Mouse (Mus musculus): ENCODE data around the gene Slc29a4. TPM values are rescaled to one million over a fixed set of nuclear protein-coding genes. Genes with fewer than 3 reads are reported as not detected.

The Slc29a4 gene
- polyA plus RNA-seq, 1 experiment from 2014 or later, result 81.0 TPM

GRCm38 (mm10) chr5:142693738-142694430 is 1.6 kb downstream of the Slc29a4 start:
- DNase-seq (ENCODE audit: low spot score), result no peak
- no peak overlapping the region for H3K9ac ChIP-seq
- no peak overlapping the region for H3K27ac ChIP-seq

GRCm38 (mm10) chr5:142694627-142695340 is 2.5 kb downstream of the Slc29a4 start:
- Histone ChIP-seq H3K36me3 (replicated peaks; ENCODE audit: control insufficient read depth, insufficient read depth) (no peaks in the 10 kb centered on the region), H3K4me2 (replicated peaks) (no peak overlapping the region), H3K4me1 (replicated peaks; ENCODE audit: control insufficient read depth, insufficient read depth, low read length) (peaks cover 9% of the 10 kb centered on the region), H3K9me3 (ENCODE audit: control insufficient read depth, low read length) (no peaks in the 10 kb centered on the region), H3K4me3 (replicated peaks; ENCODE audit: low read length) (no peak overlapping the region), H3K27ac (no peak overlapping the region), H3K27me3 (ENCODE audit: control insufficient read depth, insufficient read depth, low read length) (no peaks in the 10 kb centered on the region), H3K9ac (no peak overlapping the region)
- ATAC-seq (ENCODE audit: low FRiP score) (no peak), DNase-seq (ENCODE audit: low spot score) (peak; percentile 59)
- 7% methylated on average over 12 of the region's 12 CpGs for WGBS

More at GRCm38 (mm10) chr5:142693738-142694430, 1.6 kb downstream of the Slc29a4 start:
- H3K27me3 ChIP-seq (ENCODE audit: control insufficient read depth, insufficient read depth, low read length), result no peaks in the 10 kb centered on the region
- no peak overlapping the region for H3K4me3 ChIP-seq (replicated peaks; ENCODE audit: low read length)
- 43% methylated on average over 8 of the region's 8 CpGs for WGBS
- ATAC-seq (ENCODE audit: low FRiP score), result 0 out of 2 replicates have a peak, but pooled peaks have one; percentile 11
- no peak overlapping the region for H3K4me2 ChIP-seq (replicated peaks)
- no peaks in the 10 kb centered on the region for H3K9me3 ChIP-seq (ENCODE audit: control insufficient read depth, low read length)
- peaks cover 9% of the 10 kb centered on the region for H3K4me1 ChIP-seq (replicated peaks; ENCODE audit: control insufficient read depth, insufficient read depth, low read length)
- H3K36me3 ChIP-seq (replicated peaks; ENCODE audit: control insufficient read depth, insufficient read depth), result no peaks in the 10 kb centered on the region

DNA sequence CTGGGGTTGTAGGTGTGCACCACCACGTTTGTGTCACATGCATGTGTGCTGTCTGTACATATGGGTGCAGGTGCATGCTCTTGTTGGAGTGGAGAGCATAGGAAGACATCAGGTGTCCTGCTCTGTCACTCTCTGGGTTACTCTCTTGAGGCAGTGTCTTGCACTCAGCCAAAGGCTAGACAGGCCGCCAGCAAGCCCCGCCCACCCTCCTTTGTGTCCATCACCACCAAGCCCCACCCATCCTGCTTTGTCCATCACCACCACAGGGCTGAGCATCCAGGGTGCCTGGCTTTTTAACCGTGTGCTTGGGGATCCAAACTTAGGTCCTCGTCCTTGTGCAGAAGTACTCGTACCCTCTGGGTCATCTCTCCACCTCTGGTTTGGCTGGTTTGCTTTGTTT is 3.9 kb downstream of the Slc29a4 start:
- no peak for ATAC-seq (ENCODE audit: low FRiP score)
- no peaks in the 10 kb centered on the region for H3K36me3 ChIP-seq (replicated peaks; ENCODE audit: control insufficient read depth, insufficient read depth)

DNA sequence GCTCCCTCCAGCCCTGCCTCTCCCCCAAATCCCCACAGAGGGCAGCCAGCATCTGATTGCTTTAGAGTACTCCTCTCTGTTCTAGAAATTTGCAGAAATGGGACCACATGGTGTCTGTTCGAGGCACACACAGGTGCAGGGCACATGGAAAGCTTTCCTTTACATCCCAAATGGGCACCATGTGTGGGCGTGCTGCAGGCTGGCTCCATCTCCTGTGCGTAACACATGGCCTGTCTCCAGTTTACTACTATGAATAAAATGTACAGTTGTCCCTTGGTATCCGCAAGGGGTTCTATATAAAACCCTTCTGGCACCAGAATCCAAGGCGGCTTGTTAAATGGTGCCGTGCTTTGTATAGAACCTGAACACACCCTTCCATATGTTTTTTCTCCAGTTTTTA is 4.6 kb downstream of the Slc29a4 start:
- no peak overlapping the region for H3K4me3 ChIP-seq (replicated peaks; ENCODE audit: low read length)
- H3K27me3 ChIP-seq (ENCODE audit: control insufficient read depth, insufficient read depth, low read length), result 0 out of 2 replicates have a peak, but pooled peaks cover 8% of the 10 kb centered on the region
- H3K9ac ChIP-seq, result no peak overlapping the region
- H3K9me3 ChIP-seq (ENCODE audit: control insufficient read depth, low read length), result no peaks in the 10 kb centered on the region
- DNase-seq (ENCODE audit: low spot score), result no peak
- no peak overlapping the region for H3K27ac ChIP-seq
- H3K4me1 ChIP-seq (replicated peaks; ENCODE audit: control insufficient read depth, insufficient read depth, low read length), result peaks cover 9% of the 10 kb centered on the region
- no peak for ATAC-seq (ENCODE audit: low FRiP score)
- H3K36me3 ChIP-seq (replicated peaks; ENCODE audit: control insufficient read depth, insufficient read depth), result no peaks in the 10 kb centered on the region
- 81% methylated on average over 6 of the region's 6 CpGs for WGBS
- no peak overlapping the region for H3K4me2 ChIP-seq (replicated peaks)

More for the DNA sequence above, 3.9 kb downstream of the Slc29a4 start:
- Histone ChIP-seq H3K27ac (no peak overlapping the region), H3K27me3 (ENCODE audit: control insufficient read depth, insufficient read depth, low read length) (0 out of 2 replicates have a peak, but pooled peaks cover 8% of the 10 kb centered on the region), H3K4me1 (replicated peaks; ENCODE audit: control insufficient read depth, insufficient read depth, low read length) (peaks cover 9% of the 10 kb centered on the region), H3K4me2 (replicated peaks) (no peak overlapping the region), H3K4me3 (replicated peaks; ENCODE audit: low read length) (no peak overlapping the region), H3K9me3 (ENCODE audit: control insufficient read depth, low read length) (no peaks in the 10 kb centered on the region), H3K9ac (no peak overlapping the region)
- DNase-seq (ENCODE audit: low spot score), result no peak
- WGBS, result 27% methylated on average over 6 of the region's 6 CpGs

GRCm38 (mm10) chr5:142697742-142698141 is 5.4 kb downstream of the Slc29a4 start:
- Histone ChIP-seq H3K4me1 (replicated peaks; ENCODE audit: control insufficient read depth, insufficient read depth, low read length) (peaks cover 9% of the 10 kb centered on the region), H3K27me3 (ENCODE audit: control insufficient read depth, insufficient read depth, low read length) (0 out of 2 replicates have a peak, but pooled peaks cover 8% of the 10 kb centered on the region), H3K4me2 (replicated peaks) (no peak overlapping the region), H3K9me3 (ENCODE audit: control insufficient read depth, low read length) (no peaks in the 10 kb centered on the region), H3K9ac (no peak overlapping the region), H3K36me3 (replicated peaks; ENCODE audit: control insufficient read depth, insufficient read depth) (no peaks in the 10 kb centered on the region), H3K27ac (no peak overlapping the region), H3K4me3 (replicated peaks; ENCODE audit: low read length) (no peak overlapping the region)
- DNase-seq (ENCODE audit: low spot score) (no peak), ATAC-seq (ENCODE audit: low FRiP score) (no peak)
- WGBS, result 70% methylated on average over 2 of the region's 2 CpGs

- H3K4me3 ChIP-seq (replicated peaks; ENCODE audit: low read length), result peak overlapping the region; percentile 46
- no peaks in the 10 kb centered on the region for H3K9me3 ChIP-seq (ENCODE audit: control insufficient read depth, low read length)
- peaks cover 12% of the 10 kb centered on the region for H3K4me1 ChIP-seq (replicated peaks; ENCODE audit: control insufficient read depth, insufficient read depth, low read length)
- H3K9ac ChIP-seq, result no peak overlapping the region
- H3K4me2 ChIP-seq (replicated peaks), result peak overlapping the region; percentile 80
- no peak overlapping the region for H3K27ac ChIP-seq
- H3K27me3 ChIP-seq (ENCODE audit: control insufficient read depth, insufficient read depth, low read length), result 0 out of 2 replicates have a peak, but pooled peaks cover 8% of the 10 kb centered on the region
- WGBS, result 12% methylated on average over 15 of the region's 15 CpGs
- DNase-seq (ENCODE audit: low spot score), result no peak
- ATAC-seq (ENCODE audit: low FRiP score), result peak; percentile 18; the same call in 1 of the 2 replicates
- peaks cover 9% of the 10 kb centered on the region for H3K36me3 ChIP-seq (replicated peaks; ENCODE audit: control insufficient read depth, insufficient read depth)
These were observed 8.7 kb downstream of the Slc29a4 start for GRCm38 (mm10) chr5:142700842-142701589.

GRCm38 (mm10) chr5:142701651-142702510 is 9.6 kb downstream of the Slc29a4 start:
- peak; percentile 81 for ATAC-seq (ENCODE audit: low FRiP score)
- H3K4me3 ChIP-seq (replicated peaks; ENCODE audit: low read length), result peak overlapping the region; percentile 46

DNA sequence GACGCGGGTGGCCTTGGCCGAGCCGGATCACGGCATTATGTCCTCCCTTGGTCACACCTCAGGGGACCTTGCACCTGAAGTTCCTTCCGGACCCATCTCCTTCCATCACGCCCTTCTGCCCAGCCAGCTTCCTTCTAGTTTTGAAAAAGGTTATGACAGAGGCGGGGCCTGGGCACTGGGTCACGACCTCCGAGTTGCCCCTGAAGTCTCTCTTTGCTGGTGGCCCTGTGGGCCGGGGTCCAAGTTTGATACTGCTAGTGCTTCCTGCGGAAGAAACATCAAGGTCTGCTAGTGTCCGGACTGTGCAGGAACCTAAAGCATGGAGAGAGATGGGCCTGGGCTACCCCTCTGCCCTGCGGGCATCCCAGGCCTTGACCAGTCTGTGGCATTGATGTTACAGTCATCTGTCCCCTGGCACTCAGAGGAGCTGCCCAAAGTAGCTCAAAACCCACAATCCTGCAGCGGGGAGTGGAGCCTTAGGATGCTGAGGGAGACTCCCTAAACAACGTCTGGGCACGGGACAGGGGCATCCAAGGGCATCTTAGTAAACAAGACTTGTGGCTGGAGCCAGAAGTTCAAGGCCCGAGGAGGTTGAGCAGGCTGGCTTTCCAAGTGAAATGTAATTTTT is 10.3 kb downstream of the Slc29a4 start:
- ATAC-seq (ENCODE audit: low FRiP score), result no peak
- no peak overlapping the region for H3K27ac ChIP-seq

More at GRCm38 (mm10) chr5:142701651-142702510, 9.6 kb downstream of the Slc29a4 start:
- peak; percentile 87 for DNase-seq (ENCODE audit: low spot score)
- Histone ChIP-seq H3K36me3 (replicated peaks; ENCODE audit: control insufficient read depth, insufficient read depth) (peaks cover 13% of the 10 kb centered on the region), H3K4me2 (replicated peaks) (peak overlapping the region; percentile 80), H3K27ac (no peak overlapping the region), H3K27me3 (ENCODE audit: control insufficient read depth, insufficient read depth, low read length) (0 out of 2 replicates have a peak, but pooled peaks cover 8% of the 10 kb centered on the region), H3K9ac (peak overlapping the region; percentile 78), H3K4me1 (replicated peaks; ENCODE audit: control insufficient read depth, insufficient read depth, low read length) (peaks cover 12% of the 10 kb centered on the region), H3K9me3 (ENCODE audit: control insufficient read depth, low read length) (no peaks in the 10 kb centered on the region)
- WGBS, result under 1% methylated on average over 61 of the region's 72 CpGs

More for the DNA sequence above, 10.3 kb downstream of the Slc29a4 start:
- Histone ChIP-seq H3K4me3 (replicated peaks; ENCODE audit: low read length) (peak overlapping the region; percentile 46), H3K9me3 (ENCODE audit: control insufficient read depth, low read length) (no peaks in the 10 kb centered on the region), H3K4me1 (replicated peaks; ENCODE audit: control insufficient read depth, insufficient read depth, low read length) (peaks cover 12% of the 10 kb centered on the region), H3K36me3 (replicated peaks; ENCODE audit: control insufficient read depth, insufficient read depth) (peaks cover 14% of the 10 kb centered on the region), H3K9ac (peak overlapping the region; percentile 78), H3K4me2 (replicated peaks) (peak overlapping the region; percentile 80), H3K27me3 (ENCODE audit: control insufficient read depth, insufficient read depth, low read length) (0 out of 2 replicates have a peak, but pooled peaks cover 8% of the 10 kb centered on the region)
- DNase-seq (ENCODE audit: low spot score), result no peak
- WGBS, result 19% methylated on average over 18 of the region's 18 CpGs
